Mouse (Mus musculus) regulatory T cell (primary cell): ENCODE measurements at regions not wholly inside any gene's neighbourhood (a gene's known extent, or its start where the extent isn't known, plus 50 kb on each side); places are given as distances from the start of the nearest gene placed in this dataset.

Source experiments
- in situ Hi-C: fragments of 300-600 bp; cut with MboI, MseI; formaldehyde crosslinking; loops from one replicate; pipeline ENCODE4 v1.15.1; 2025; ENCODE audit warnings: high pct_unique_total_duplicates

DNA sequence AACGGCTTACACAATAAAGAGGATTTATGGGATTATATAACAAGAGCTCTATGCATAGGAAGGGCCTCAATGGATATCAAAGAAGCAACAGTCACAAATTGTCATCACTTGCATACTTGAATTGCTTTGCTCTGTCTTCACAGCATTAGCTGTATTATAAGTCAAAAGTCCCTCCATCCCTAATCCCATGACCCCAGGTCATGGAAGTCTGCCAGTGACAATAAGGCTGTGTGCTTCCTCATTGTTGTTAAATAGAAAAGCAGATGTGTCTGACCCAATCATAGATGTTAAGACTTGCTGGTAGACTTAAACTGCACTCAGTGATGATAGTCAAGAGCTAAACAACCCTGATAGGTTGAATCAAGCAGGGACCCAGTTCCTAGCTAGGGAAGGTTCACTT lies 683.9 kb upstream of the Sox9 start:
- in situ Hi-C loops, result no loop called here

DNA sequence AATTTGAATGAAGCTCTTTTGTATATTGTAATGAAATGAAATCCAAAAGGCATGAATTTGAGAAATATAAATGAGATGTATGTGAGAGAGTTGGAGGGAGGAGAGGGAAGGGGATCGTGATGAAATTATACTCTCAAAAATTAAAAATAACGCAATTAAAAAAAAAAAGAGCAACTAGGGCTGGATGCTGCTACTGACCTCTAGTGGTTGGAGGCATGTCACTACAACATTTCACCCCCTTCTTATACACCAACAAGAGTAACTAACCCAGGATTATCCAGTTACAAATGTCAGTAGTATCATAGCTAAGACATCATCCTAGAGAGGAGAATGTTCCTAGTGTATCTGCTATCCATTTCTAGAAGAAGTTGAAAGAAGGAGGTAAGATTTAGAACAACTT lies 678.8 kb upstream of the Sox9 start:
- in situ Hi-C loops, result no loop called here

DNA sequence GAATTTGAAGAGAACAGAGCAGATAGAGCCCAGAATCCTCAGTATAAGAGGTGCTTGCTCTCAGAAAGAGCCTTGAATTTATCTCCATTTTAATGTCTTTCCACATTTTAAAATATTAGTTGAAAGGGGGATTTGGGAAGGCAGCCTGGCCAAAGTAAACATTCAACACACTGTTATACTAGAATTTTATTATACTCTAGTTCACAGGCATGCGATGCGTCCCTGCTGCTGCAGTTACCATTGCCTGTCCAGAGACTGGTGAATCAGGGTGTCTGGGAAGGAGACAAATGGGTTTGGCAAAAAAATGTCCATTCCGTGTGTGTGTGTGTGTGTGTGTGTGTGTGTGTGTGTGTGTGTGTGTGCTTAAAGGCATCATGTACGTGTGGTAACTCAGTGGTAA lies 675.1 kb upstream of the Sox9 start:
- in situ Hi-C loops, result no loop called here

DNA sequence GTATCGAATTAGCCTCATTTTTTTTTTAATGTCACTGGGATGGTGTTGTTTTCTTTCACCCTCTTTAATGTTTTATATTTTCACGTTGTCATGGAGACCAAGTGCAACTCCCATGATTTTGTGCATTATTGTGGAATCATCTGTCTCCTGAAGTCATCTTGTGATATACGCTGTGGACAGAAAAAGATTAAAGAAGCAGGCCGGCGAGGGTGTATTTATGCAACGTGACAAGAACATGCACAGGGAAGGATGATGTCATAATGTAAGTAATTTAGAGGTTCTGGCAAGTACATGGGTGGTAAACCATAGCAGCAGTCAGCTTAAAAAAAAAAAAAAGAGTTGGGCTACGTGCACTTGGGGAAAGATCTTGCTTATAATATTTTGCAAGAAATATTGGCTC lies 674.7 kb upstream of the Sox9 start:
- in situ Hi-C loops, result no loop called here

DNA sequence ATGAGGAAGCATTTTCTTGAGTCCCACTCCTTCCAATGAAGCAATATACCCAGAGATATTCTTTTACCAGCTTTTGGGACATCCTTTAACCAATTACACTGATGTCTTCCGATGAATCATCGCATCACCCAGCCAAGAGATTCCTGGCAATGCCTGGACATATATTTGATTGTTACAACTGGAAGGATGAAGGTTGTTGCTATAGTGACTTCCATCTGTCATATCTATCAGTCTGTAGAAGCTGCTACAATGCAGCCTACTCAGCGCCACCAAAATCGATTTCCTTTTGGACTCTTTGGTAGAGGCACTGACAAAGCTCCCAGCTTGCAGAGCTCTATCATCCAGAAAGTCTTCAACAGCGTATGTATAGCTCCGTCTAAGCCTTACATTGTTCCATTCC lies 661.0 kb upstream of the Sox9 start:
- in situ Hi-C loops, result no loop called here

DNA sequence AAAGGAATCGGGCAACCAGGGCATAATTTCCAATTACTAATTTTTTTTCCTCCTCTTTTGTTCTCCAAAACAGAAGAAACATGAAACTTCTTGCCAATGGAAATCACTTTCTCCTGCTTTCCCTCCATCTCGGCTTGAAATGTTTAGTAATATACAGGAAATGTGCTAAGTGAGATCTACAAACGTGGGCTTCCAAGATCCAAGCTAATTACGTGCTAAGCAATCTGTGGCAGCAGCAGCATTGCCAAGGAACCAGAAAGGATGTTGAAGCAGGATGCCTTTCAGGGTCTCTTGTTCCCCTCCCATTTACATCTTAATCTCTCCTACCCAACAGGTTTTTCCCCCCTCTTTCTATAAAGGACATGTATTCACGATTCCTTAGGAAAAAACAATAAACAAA lies 660.2 kb upstream of the Sox9 start:
- in situ Hi-C loops, result no loop called here

DNA sequence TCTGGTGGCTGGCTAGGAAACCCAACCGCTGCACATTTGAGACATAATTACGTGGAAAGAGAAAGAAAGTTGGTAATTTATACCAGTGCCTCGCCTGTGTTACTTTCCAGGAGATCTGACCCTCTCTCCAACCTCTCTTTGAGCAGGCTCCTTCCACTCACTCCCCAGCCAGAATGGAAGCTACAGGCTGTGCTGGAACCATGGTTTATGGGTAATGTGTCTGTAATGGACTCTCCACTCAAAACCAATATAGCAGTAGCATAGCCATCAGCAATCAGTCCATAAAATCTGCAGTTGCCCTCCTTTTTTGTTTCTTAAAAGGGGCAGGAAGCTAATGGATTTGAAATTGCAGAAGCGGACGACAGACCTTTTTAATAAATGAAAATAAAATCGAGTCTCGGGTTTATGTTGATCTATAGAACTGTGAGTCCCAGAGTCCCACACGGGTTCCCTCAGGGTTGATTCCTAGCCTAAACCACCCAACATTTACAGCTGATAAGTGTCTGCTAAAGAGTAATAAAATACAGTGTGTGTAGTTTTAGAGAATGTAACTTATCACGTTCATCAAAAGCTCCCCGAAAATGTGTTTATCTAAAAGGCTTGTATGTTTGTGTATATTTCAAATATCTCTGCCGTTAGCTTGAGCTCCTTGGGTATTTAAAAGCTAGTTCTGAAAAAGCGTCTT lies 656.6 kb upstream of the Sox9 start:
- in situ Hi-C loops, result loop anchor here (25.0 kb wide), 1 partner anchor 987 kb away; no protein-coding TSS in a partner anchor

DNA sequence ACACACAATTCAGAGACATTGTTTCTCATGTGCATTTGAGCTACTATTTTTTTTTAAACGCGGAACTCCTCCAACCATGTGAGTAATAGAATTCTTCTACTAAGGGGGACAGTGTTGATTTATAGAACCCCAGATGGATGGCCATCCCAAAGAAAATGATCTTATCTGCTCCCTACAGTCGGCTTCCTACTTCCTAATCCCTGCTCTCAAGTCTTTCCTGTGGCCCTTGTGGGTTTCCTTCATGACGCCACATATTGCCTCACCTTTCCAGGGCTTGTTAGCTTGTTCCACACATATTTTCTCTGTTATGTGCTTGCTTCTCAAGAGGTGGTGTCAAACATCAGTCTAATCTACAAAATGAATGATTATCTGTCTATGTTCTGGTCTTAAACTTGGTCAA lies 651.9 kb upstream of the Sox9 start:
- in situ Hi-C loops, result loop anchor here (25.0 kb wide), 1 partner anchor 982 kb away; no protein-coding TSS in a partner anchor

DNA sequence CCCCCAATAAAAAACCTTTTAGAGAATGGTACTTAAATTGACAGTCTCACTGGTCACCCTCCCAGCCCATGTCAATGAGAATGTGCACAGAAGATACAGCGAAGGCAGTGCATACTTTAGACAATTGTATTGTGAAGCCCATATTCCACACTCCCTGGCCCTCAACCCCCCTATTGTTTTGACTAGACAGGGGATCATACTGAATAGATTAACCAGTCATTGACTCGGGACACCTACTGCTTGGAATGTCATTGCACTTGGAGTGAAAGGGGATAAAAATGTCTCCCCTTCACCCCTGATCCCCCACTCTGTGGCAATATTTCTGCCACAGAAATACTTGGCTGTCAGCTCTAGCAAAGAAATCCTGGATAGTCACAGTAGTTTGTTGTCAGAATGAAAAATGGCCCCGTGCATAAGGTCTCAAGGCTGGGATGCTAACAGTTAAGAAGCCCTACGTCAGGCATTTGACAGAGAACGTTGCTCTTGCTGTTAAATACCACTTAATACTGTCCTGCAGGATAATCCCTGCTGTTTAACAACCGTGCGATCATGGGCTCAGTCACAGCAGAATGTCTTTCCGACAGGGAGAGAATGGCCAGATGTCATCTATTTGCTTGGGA lies 644.5 kb upstream of the Sox9 start:
- in situ Hi-C loops, result loop anchor here (25.0 kb wide), 1 partner anchor 975 kb away; no protein-coding TSS in a partner anchor

DNA sequence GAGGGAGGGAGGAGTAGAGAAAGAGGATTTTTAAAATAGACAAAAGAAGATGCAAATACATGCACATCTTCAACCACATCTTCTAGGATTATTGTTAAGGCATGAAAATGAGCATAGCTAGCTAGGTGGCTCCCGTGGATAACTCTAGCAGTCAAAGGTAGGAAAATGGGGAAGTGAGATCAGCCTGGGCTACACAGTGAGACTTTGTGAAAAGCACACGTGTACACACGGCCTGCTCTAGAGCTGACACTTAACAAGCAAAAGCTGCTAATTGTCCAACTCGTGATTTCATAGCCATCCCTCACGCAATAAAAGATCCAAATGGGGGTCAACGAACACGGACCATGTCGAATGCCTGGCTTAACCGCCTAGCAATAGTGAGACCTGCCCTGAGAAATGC lies 642.0 kb upstream of the Sox9 start:
- in situ Hi-C loops, result loop anchor here (25.0 kb wide), 1 partner anchor 972 kb away; no protein-coding TSS in a partner anchor

DNA sequence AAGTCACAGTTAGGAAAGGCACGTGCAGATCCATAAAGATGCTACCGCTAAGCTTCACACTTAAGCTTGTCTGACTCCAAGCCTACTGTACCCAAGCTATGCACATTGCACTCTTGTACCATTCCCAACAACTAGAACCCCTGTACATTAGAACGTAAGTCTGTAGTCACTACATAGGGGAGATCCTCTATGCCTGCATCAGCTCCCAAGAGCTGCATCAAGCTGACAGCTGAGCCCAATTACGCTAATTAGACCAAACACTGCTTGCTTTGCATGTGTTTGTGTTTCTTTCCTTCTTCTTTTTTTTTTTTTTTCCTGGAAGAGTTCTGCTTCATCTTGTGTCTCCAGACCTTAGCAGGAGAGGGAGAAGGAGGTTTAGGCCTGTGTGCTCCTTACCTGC lies 641.5 kb upstream of the Sox9 start:
- in situ Hi-C loops, result loop anchor here (25.0 kb wide), 1 partner anchor 972 kb away; no protein-coding TSS in a partner anchor

DNA sequence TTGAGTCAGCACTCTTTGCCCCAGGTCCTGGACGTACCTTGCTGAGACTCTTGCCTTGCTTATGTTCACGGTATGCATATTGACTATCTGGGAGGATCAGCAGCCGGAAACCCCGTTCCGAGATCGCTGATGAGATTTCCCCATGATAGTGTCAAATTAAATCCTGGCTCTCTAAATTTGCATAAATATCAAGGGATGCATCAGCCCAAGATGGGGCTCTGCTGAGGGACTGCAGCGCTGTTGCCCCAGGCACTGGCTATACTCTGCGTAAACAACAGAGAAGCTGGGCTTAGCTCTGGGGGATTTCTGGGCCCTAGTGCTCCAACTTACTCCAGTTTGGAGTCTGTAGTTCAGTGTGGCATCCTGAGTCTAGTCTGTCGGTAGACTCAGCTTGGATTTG lies 641.1 kb upstream of the Sox9 start:
- in situ Hi-C loops, result loop anchor here (25.0 kb wide), 1 partner anchor 971 kb away; no protein-coding TSS in a partner anchor

DNA sequence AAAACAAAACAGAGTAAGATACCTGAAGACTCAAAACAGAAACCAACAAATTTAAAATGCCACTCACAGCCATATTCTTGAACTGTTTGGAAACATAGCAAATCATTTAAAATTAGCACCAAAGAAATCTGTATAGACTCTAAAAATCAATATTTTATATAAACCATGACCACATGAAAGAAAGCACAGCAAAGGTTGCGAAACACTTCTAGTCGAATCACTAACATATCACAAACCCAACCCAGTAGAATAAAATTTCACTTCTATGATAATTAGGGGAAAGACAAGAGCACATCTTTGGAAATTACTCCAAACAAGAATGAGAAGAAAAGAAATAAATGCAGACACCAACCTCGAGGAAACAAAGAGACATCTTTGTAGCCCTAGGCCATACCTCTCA lies 630.0 kb upstream of the Sox9 start:
- in situ Hi-C loops, result no loop called here

DNA sequence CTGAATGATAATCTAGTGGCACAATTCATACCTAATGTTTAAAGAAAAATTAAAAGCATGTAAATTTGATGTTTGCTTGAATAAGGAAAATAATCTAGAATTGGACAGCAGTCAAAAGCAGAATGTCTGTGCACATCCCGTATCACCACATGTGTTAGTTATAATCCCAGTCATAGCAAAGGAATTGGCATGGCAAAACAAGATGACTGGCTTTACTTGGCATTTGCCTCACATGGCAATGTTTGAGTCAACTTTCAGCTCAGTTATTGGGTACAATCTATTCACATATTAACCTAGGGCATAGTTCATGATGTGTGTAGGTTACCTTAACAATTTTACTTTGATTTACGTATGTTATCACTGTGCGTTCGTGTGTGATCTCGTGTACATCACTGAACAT lies 628.8 kb upstream of the Sox9 start:
- in situ Hi-C loops, result no loop called here

DNA sequence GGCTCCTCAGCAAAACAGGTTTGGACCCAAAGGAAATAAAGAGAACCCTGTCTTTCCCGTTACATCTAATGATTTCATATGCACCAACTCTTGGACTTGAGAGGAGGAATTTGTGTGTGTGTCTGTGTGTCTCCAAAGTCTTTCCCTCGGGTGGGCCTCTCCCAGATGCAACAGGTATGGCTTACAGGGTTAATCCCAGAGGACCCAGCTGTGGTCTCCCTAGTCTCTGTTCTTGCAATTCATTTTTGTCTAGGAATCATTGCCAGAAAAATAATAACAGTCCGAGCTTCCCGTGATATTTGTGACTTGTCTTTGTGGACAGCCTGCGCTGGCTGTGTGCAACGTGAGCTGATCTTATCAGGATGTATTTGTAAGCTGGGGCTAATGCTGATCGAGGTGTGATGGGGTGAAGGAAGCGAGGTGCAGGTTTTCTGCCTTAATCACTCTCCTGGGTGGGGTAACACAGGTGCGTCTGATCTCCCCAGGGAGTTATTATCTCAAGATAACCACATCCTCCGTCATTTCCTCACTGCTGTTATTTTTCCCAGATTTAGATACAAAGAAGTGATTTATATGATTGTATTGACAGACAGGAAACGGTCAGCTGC lies 627.2 kb upstream of the Sox9 start:
- in situ Hi-C loops, result no loop called here

DNA sequence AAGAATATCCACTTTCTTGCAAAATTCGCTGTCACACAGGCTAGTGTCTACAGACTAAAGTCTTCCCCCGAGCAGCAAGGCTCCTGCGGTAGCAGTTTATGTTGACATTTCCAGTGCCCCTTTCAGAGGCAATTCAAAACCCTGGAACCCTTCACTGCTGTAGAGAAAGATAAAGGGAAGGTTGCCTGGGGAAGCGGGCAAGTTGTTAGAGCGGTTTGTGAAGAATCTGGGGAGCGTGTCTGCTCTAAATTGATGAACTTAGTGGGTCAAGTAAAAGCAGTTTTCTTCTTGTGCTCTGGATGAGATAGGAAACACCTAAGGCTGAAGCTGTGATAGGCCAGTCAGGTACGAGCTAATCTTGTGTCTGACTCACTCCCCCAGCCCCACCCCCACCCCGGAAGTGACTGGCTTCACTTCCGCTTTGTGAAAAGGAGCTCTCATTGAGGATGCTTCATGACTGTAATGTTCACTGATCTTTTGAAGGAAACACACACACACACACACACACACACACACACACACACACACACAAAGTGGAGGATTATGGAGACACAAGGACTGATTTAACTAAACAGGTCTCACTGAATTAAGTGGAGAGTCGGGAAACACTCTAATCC lies 626.6 kb upstream of the Sox9 start:
- in situ Hi-C loops, result no loop called here

DNA sequence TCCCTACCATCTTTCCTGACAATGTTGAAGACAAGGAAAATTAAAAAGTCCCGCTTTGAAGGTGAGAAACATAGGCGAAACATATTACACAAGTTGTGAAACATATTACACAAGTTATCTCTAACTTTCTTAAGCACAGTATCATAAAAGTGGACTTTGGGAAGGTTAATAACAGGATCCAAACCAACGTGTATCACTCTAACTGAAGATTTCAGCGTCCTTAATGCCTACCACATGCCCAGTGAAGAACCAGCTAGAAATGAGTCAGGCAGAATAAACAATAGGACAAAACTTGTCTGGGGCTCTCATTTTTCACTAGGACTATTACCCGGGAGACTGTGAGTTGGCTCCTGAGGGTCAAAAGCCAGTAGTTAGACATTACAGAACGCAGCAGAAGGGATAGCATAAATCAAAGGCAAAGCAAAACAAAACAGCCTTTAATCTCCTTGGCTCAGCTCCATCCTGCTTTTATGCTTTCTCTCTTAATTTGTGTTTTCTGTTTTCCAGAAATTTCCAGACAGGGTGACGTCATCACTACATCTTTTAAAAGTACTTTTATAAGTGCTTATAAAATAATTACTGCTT lies 618.3 kb upstream of the Sox9 start:
- in situ Hi-C loops, result no loop called here

DNA sequence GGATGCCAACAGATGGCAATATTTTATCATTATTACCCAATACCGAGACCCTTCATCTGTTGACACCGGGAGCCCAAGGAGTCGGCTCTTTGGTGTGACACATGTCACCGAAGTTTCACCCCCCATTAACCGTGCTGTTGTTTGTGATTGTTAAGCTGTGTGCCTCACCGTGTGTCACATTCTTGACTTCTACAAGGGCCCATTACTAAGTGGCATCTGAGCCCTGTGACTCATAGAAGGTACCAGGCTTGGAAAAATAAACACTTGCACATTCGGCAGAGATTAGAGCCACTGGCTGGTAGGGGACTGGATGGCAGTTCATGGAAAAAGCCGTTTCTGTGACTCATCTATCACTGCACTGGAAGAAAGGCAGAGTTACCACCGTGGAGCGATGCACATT lies 608.4 kb upstream of the Sox9 start:
- in situ Hi-C loops, result no loop called here

DNA sequence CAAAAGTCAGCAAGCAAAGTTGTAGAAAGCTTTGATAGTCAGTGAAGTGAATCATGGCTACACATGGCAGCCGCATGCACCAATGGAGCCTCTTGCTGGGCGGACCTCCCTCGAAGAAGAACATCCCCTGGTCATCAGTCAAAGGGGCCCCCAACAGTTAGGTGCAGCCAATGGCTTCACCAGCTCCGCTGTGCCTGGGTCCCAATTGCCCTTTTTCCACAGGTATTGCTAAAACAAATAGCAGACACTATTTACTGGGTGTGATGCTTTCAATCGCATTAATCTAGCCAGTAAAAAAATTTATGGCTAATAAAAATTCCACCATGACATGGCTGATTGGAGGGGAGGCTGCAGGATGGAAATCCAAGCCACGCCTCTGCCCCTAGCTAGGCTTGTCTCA lies 606.7 kb upstream of the Sox9 start:
- in situ Hi-C loops, result no loop called here

DNA sequence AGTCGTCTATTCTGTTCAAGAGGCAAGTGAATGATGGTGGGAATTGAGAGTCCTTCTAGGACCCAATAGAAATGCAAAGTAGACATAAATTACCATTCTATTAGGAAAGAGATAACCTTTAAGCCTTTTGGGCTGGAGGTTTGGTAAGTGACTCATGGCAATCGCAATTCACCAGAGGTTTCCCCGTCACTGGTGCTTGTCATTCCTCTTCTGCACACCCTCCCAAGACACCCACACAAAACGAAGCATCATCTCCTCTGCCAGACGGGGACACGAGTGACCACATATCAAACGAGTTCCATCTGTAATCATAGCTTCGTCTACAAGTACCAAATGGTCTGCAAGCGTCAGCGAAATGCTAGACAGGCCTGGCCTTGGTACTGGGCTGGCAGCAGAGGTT lies 601.4 kb upstream of the Sox9 start:
- in situ Hi-C loops, result no loop called here

DNA sequence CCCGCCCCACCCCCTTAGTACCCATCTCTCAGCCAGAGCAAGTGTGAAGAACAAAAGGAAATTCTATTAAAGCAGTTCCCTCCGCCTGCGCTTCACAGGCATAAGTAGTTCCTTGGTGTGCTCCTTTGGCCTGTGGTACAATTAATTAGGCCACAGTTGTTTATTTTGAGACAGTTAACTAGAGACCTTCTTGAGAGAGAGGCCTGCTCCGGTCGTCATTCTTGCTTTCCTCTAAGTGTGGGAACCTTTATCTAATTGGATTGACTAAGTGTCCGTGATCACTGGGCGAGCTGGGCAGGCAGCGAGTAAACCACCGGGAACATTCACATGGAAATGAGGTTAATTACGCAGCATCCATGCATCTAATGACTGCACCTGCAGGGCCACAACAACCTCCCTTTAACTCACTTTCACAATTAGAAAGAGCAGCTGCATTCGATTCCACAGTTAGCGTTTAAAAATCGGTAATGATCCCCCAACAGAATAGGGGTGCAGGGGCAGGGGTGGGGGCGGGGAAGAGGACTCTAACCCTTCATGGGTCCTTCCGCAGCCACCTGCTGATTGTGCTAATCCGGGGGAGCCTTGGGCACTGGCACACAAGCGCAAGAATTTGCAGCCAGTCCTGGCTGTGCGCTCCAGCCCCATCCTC lies 584.3 kb upstream of the Sox9 start:
- in situ Hi-C loops, result no loop called here

DNA sequence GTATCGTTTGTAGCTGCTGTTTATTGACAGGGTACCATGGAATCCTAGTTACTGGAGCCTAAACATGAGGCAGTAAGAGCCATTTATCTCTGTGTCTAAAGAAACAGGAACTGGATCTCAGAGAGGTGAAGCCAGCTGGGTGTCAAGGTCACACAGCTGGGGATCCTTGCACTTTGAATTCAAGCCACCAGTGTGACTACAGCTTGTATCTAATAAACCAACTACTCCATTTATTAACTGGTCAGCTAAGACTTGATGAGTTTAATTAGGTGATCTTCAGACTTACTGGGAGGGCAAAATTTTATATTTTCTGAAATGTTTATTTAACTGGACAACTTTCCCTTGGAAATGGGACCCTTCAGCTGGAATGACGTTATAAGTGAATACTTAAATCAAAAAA lies 577.5 kb upstream of the Sox9 start:
- in situ Hi-C loops, result loop anchor here (25.0 kb wide), 1 partner anchor 1158 kb away; no protein-coding TSS in a partner anchor
